Mouse (Mus musculus) myocyte (in vitro differentiated cells): Measurements from ENCODE around the gene 6030452D12Rik.

Experiments used
- E2F4 ChIP-seq: IDR thresholded peaks from one replicate; pipeline ENCODE4 v1.6.1; 2011; ENCODE audit warnings: mild to moderate bottlenecking, control low read depth, moderate library complexity; ENCODE audit not compliant: insufficient read depth
- MAX ChIP-seq: IDR thresholded peaks from one replicate; pipeline ENCODE4 v1.6.1; 2011; ENCODE audit warnings: low read depth, mild to moderate bottlenecking, control low read depth
- MYOG ChIP-seq, 3 experiments: IDR thresholded peaks; one replicate each; pipeline ENCODE4 v1.6.1; 2011; ENCODE audit warnings: control low read depth in 2 of 3, low read depth in 2 of 3, mild to moderate bottlenecking in 2 of 3; ENCODE audit not compliant: insufficient read length in 2 of 3, control insufficient read depth in 1 of 3, insufficient read depth in 1 of 3
- POLR2A ChIP-seq: IDR thresholded peaks from one replicate; pipeline ENCODE4 v1.6.1; 2011; ENCODE audit warnings: low read depth, mild to moderate bottlenecking, control low read depth, moderate library complexity; ENCODE audit not compliant: insufficient read length
- TCF12 ChIP-seq: IDR thresholded peaks from one replicate; pipeline ENCODE4 v1.6.1; 2011; ENCODE audit warnings: mild to moderate bottlenecking, control low read depth; ENCODE audit not compliant: poor library complexity, insufficient read depth, severe bottlenecking
- USF1 ChIP-seq: IDR thresholded peaks from one replicate; pipeline ENCODE4 v1.6.1; 2011; ENCODE audit warnings: low read depth, mild to moderate bottlenecking, control low read depth, moderate library complexity

DNA sequence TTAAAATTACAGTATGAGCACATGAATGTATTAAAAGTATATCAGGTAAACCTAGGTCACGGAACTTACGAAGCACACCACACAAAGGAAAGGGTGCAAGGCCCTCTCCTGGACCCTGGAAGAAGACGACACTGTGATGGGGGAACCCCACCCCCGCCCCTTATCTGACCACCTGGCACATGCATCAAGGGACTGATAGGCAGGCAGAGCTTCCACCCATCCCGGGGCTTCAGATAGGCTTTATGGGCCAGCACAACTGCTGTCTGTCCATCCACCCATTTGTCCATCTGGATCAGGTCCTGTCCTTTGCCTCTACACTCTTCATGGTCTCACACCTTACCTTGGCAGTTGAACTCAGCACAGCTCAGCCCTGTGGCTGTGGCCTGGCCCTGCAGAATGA is 38.2 kb upstream of the 6030452D12Rik start:
- no peak for TF ChIP-seq E2F4
- no peak for TF ChIP-seq POLR2A
- no peak for TF ChIP-seq USF1
- TF ChIP-seq TCF12 = no peak
- no peak for TF ChIP-seq MAX
- no peak for TF ChIP-seq MYOG (IDR thresholded peaks at IDR 0.05; ENCODE audit: control insufficient read depth in 1 of 3, insufficient read depth in 1 of 3, insufficient read length in 2 of 3, low read depth in 2 of 3)
